Mouse (Mus musculus): ENCODE measurements around the gene Spry1. TPM values are rescaled to one million over a fixed set of nuclear protein-coding genes. Genes with fewer than 3 reads are reported as not detected.
"Not testable (repeated sequence)": the region's sequence is repeated elsewhere in the genome, so short reads cannot be mapped to it uniquely, and the experiment has no call there.

The Spry1 gene
- polyA plus RNA-seq (2012; rRNA removed), result 11.1 and 11.6 TPM in 2 replicates

- peak; percentile 90 to 99 for DNase-seq (ENCODE audit: extremely low spot score in 1 of 2, low spot score in 1 of 2)
These were observed at the start of gene Spry1 for GRCm38 (mm10) chr3:37639690-37640089. TSS of gene Spry1 (plus strand) at chr3:37639947.

GRCm38 (mm10) chr3:37595721-37596120 lies 44.0 kb upstream of the Spry1 start:
- DNase-seq (ENCODE audit: extremely low spot score in 1 of 2, low spot score in 1 of 2), result no peak

DNA sequence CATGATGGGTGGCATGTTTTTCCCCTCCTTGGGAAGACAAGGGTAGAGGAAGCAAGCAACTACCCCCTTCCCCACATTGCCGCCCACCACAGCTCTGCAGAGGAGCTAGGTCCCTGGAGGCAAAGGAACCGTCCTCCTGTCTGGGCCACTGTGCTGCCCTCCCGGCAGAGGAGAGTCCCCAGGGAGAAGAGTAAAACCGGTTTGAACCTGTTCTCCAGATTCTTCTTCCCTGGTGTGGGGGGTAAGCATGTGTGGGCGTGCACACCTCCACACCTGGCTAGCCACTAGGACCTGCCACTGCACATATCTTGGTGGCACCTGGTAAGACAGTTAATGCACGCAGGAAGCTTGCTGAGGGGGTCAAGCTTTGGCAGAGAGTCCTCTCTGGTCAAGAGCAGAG lies 43.2 kb upstream of the Spry1 start:
- no peak for DNase-seq (ENCODE audit: extremely low spot score in 1 of 2, low spot score in 1 of 2)

DNA sequence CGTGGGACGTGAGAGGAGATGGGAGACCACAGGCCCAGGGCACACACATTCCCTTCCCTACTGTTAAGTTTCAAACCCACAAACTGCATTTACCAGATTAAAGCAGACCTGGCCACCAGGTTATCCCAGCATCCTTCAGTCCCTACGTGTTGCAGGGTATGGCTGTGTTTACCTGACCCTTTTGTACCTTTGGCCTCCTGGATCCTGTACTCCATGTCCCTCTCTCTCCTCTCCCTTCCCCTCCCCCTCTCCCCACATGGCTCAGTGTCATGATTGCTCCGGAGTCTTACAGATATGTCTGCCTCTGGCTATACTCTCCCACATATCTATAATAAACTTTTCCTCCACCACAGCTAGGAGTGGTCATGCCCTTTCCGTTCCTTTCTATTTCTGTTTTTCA lies 42.5 kb upstream of the Spry1 start:
- no peak for DNase-seq (ENCODE audit: extremely low spot score in 1 of 2, low spot score in 1 of 2)

- not testable (repeated sequence) for DNase-seq (ENCODE audit: extremely low spot score in 1 of 2, low spot score in 1 of 2)
These were observed 40.1 kb upstream of the Spry1 start for GRCm38 (mm10) chr3:37599641-37600040.

DNA sequence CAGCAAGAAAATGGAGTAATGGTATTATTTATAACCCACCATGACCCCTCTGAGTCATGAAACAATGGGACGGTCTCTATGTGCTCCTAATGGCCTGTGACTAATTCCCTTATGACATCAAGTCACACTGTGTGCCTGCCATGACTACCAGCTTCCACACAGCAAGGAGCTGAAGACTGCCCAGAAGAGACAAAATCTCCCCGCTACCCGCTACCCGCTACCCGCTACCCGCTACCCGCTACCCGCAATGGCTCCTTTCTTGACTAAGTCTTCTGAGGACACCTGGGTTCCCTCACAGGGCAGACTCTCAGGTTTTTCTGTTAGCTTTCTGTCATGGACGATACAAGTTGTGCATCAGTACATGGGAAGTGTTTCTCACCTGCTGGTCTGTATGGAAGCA lies 37.4 kb upstream of the Spry1 start:
- no peak for DNase-seq (ENCODE audit: extremely low spot score in 1 of 2, low spot score in 1 of 2)

DNA sequence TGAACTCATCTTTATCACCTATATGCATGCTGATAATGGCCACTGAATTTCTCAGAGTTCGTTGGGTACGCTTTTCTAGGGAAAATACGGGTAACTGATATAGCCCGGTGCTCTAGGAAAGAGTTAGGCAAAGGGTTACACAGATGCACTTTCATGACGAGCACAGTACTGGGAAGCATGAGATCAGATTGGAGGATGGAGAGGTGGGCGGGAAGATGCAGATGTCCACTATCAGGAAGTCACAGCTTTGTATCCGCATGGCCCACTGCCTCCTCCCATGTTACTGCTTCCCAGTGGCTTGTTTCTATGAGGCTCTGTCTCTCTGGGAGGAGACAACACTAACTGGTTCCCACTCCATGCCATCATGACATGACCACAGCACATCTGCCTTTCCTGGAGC lies 36.9 kb upstream of the Spry1 start:
- DNase-seq (ENCODE audit: extremely low spot score in 1 of 2, low spot score in 1 of 2), result no peak

- no peak for DNase-seq (ENCODE audit: extremely low spot score in 1 of 2, low spot score in 1 of 2)
These were observed 36.2 kb upstream of the Spry1 start for GRCm38 (mm10) chr3:37603541-37603940.

DNA sequence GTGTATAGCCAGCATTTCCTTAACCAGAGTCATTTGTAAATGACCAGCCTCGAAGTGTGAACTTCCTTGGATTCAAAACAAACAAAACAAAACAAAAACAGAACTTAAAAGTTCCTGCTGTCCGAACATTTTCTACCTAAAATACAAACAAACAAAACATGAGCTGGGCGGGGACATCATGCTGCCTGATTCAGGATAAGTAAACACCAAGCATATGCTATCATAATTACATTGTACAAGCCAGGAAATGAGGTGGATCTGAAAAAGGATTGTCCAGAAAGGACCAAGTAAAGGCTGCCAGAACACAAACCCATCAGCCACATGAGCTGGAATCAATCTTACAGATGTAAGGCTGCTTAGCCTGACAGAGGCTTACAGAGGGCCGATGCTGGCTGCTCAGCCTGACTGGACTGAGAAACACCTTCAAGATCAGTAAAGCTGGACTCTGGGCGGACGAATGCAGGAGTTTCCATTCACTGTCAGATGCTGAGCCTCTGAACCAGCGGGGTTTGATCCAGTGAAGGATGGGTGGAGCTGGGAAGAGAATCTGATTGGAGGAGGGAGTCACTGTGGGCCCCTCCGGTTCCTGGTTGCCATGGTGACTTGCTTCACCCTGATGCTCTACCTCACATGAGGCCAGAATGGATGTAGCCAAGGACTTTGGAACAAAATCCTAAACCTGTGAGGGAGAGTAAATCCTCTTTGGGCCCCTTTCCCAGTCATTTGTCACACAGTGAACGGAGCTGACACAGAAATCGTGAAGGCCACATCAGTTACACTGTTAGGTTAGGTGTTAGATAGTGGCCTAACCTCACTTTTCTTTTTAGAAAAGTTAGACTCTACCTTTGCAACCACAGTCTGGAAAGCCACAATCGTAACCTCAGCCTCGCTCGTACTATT lies 34.5 kb upstream of the Spry1 start:
- peak in 1 of 2 experiments; percentile 28 for DNase-seq (ENCODE audit: extremely low spot score in 1 of 2, low spot score in 1 of 2)

DNA sequence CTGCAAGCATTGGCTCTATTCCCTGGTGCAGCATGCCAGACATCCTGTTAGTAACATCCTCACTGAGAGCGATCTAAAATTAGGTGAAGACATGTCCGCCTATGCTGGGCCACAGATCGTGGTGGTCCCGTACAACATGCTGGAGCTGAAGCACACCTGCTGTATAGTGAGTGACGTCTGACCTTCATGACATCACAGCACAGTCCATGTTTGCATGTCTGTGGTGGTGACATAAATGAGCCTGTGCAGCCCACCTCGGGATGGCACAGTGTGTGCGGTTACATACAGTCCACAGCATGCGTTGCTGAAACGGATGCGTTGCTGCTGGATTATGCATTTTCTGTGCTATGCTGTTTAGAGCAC lies 33.9 kb upstream of the Spry1 start:
- no peak for DNase-seq (ENCODE audit: extremely low spot score in 1 of 2, low spot score in 1 of 2)

- DNase-seq (ENCODE audit: extremely low spot score in 1 of 2, low spot score in 1 of 2), result no peak
These were observed 30.8 kb upstream of the Spry1 start for GRCm38 (mm10) chr3:37608926-37609325.

- no peak for DNase-seq (ENCODE audit: extremely low spot score in 1 of 2, low spot score in 1 of 2)
These were observed 29.1 kb upstream of the Spry1 start for GRCm38 (mm10) chr3:37610670-37611069.

- DNase-seq (ENCODE audit: extremely low spot score in 1 of 2, low spot score in 1 of 2), result no peak
These were observed 26.0 kb upstream of the Spry1 start for GRCm38 (mm10) chr3:37613722-37614121.

GRCm38 (mm10) chr3:37614878-37615650 lies 24.7 kb upstream of the Spry1 start:
- DNase-seq (ENCODE audit: extremely low spot score in 1 of 2, low spot score in 1 of 2), result no peak

GRCm38 (mm10) chr3:37616586-37617547 lies 22.9 kb upstream of the Spry1 start:
- DNase-seq (ENCODE audit: extremely low spot score in 1 of 2, low spot score in 1 of 2), result no peak

- no peak for DNase-seq (ENCODE audit: extremely low spot score in 1 of 2, low spot score in 1 of 2)
These were observed 7.5 kb upstream of the Spry1 start for GRCm38 (mm10) chr3:37632246-37632645.

DNA sequence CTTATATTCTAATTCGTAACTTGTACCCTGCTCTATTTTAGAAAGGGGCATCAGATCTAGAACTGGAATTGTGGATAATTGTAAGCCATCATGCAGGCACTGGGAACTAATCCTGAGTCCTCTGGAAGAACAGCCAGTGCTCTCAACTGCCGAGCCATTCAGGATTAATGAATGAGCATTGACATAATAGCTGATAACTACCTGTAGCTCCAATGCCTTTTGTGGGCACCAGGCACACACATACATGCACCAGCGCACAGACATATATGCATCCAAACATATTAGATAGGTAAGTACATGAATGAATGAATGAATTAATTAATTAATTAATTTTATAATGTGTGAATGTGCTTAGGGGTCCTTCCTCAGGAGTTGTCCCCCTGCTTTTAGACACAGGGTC lies 7.0 kb upstream of the Spry1 start:
- DNase-seq (ENCODE audit: extremely low spot score in 1 of 2, low spot score in 1 of 2), result no peak

DNA sequence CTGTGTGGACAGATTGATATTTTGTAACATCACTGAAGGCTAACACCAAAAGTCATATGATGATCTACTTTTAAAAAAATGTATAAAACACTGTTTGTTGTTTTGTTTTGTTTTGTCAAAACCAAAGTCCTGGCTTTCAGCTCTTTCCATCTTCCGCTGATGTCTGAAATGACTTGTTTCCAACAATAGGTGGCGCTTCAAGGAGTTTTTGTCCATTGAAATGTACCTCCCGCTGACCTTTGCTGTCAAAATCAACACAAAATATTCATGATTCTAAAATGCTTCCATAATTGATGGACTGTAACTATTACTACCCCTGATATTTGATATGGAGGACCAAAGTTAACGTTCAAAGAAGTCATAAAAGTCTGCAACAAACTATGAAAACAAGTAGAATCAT lies 5.1 kb upstream of the Spry1 start:
- peak in 1 of 2 experiments; percentile 56 for DNase-seq (ENCODE audit: extremely low spot score in 1 of 2, low spot score in 1 of 2)

GRCm38 (mm10) chr3:37636921-37637320 lies 2.8 kb upstream of the Spry1 start:
- DNase-seq (ENCODE audit: extremely low spot score in 1 of 2, low spot score in 1 of 2), result no peak

DNA sequence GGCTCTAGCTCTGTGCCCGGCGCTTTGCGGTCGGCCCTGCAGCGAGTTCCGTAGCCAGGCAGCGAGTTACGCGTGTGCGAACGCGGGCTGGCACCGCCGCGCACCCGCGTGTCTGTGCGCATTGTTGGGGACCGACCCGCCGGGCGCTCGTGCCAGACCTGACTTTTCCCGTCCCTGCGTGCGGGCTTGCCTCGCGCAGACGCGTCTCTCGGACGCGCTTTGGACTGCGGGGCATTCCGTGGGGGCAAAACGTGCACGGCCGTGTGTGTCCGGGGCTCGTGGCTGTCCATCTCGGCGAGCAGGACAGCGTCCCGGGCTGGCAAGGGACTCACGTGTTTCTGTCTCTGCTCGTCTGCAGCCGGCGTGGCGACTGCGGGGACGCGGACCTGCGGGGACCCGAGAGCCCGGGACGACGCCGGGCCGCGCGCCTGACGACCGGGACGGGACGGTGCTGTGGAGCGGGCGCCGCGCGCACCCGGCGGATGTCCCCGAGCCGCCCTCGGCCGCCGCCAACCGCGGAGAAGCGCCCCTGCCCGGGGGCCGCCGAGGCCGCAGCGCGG lies 495 bp downstream of the Spry1 start:
- DNase-seq (ENCODE audit: extremely low spot score in 1 of 2, low spot score in 1 of 2), result peak in 1 of 2 experiments; percentile 43

Measured in frontal cortex, adult 2 months (tissue).